In the genomic region with DNA sequence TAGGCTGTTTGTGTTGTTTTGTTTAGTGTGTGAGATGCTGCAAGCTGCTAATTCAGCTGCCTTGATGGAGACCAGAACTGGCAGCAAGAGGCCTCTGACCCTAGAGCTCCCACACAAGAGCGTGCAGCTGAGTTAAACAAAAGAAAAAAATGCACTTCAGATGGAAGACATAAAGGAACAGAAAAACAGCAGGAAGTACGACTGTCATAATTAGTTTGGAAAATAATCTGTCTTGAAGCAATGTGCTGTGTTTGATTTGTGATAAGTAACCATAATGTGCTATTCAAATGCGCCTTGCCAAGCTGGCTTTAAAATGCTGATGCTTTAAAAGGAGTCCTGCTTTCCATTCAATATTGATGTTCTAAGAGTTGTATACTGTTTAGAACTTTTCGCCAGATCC, we compare ENCODE assay signal across 15 mouse cellular contexts.
DNase-seq lines count a peak whose midpoint lies in the region; ATAC-seq lines count a peak whose summit lies in the region.
"Had no signal": no experiment of that assay in that cellular context is flagged by ENCODE, and none has a peak within 500 bp of the region (broad histone marks: within the 10 kb centered on the region; RNA-seq: fewer than 3 reads in every experiment).

No protein-coding gene starts in this region.

- 38% methylated on average over 4 of the region's 4 CpGs for WGBS in lung, embryonic 15.5 days
- 34% methylated on average over 4 of the region's 4 CpGs for WGBS in embryonic facial prominence, embryonic 10.5 days
- 52% methylated on average over 4 of the region's 4 CpGs for WGBS in limb, embryonic 10.5 days

- no peaks in the 10 kb centered on the region for H3K27me3 ChIP-seq in lung, embryonic 15.5 days
- H3K27me3 ChIP-seq in embryonic facial prominence, embryonic 10.5 days (replicated peaks; ENCODE audit: low read depth, poor library complexity, severe bottlenecking) = no peaks in the 10 kb centered on the region
- no peaks in the 10 kb centered on the region for H3K27me3 ChIP-seq in limb, embryonic 10.5 days (ENCODE audit: low read depth, poor library complexity, severe bottlenecking)
- H3K27me3 ChIP-seq: kidney, embryonic 15.5 days had no signal

- H3K4me3 ChIP-seq in lung, embryonic 15.5 days = no peak overlapping the region
- no peak overlapping the region for H3K4me3 ChIP-seq in embryonic facial prominence, embryonic 10.5 days
- no peak overlapping the region for H3K4me3 ChIP-seq in limb, embryonic 10.5 days
- H3K4me3 ChIP-seq: gastrocnemius, adult 2 months; heart, embryonic 10.5 days; kidney, embryonic 15.5 days had no signal

- no peak overlapping the region for H3K9ac ChIP-seq in lung, embryonic 15.5 days
- H3K9ac ChIP-seq: kidney, embryonic 15.5 days had no signal

- no peaks in the 10 kb centered on the region for H3K36me3 ChIP-seq in lung, embryonic 15.5 days
- no peaks in the 10 kb centered on the region; the same call in 1 of the 2 replicates for H3K36me3 ChIP-seq in embryonic facial prominence, embryonic 10.5 days (replicated peaks)
- 0 out of 2 replicates have a peak, but pooled peaks cover 4% of the 10 kb centered on the region for H3K36me3 ChIP-seq in limb, embryonic 10.5 days
- H3K36me3 ChIP-seq: heart, embryonic 10.5 days had no signal

- ATAC-seq in lung, embryonic 15.5 days (ENCODE audit: borderline replicate concordance, extremely low read depth, low FRiP score, low TSS enrichment) = peak; percentile 74; the same call in 1 of the 2 replicates

- H3K4me1 ChIP-seq in lung, embryonic 15.5 days = peaks cover 9% of the 10 kb centered on the region; the same call in 1 of the 2 replicates
- peaks cover 32% of the 10 kb centered on the region for H3K4me1 ChIP-seq in embryonic facial prominence, embryonic 10.5 days
- peaks cover 47% of the 10 kb centered on the region for H3K4me1 ChIP-seq in limb, embryonic 10.5 days
- H3K4me1 ChIP-seq: heart, embryonic 10.5 days had no signal

- no peaks in the 10 kb centered on the region for H3K9me3 ChIP-seq in lung, embryonic 15.5 days
- H3K9me3 ChIP-seq in embryonic facial prominence, embryonic 10.5 days = no peaks in the 10 kb centered on the region
- H3K9me3 ChIP-seq in limb, embryonic 10.5 days (replicated peaks) = no peaks in the 10 kb centered on the region
- H3K9me3 ChIP-seq: heart, embryonic 10.5 days; kidney, embryonic 15.5 days had no signal

- H3K4me2 ChIP-seq in lung, embryonic 15.5 days = no peak overlapping the region
- H3K4me2 ChIP-seq: kidney, embryonic 15.5 days had no signal

- DNase-seq in lung, postnatal 36 days = no peak
- DNase-seq in Muller cell, postnatal 12 days (ENCODE audit: inconsistent ontology term) = peak; percentile 75
- DNase-seq in embryonic facial prominence, embryonic 10.5 days (ENCODE audit: low spot score) = peak; percentile 32
- DNase-seq in limb, embryonic 10.5 days (ENCODE audit: low spot score) = no peak
- no peak for DNase-seq in frontal cortex, postnatal 36 days (ENCODE audit: low spot score in 2 of 2)
- DNase-seq in right cerebral cortex, postnatal 36 days (ENCODE audit: low spot score in 2 of 2) = no peak
- DNase-seq: adrenal gland, postnatal 10 days; cerebellum, postnatal 14 days; gastrocnemius, adult 2 months; heart, postnatal 36 days; lung, adult 2 months; right cerebral cortex, postnatal 4 days had no signal

- H3K27ac ChIP-seq in lung, embryonic 15.5 days = peak overlapping the region; percentile 69
- peak overlapping the region; percentile 61; the same call in 1 of the 2 replicates for H3K27ac ChIP-seq in embryonic facial prominence, embryonic 10.5 days (replicated peaks)
- peak overlapping the region; percentile 58; the same call in 1 of the 2 replicates for H3K27ac ChIP-seq in limb, embryonic 10.5 days
- H3K27ac ChIP-seq: gastrocnemius, adult 2 months; heart, embryonic 10.5 days; kidney, embryonic 15.5 days had no signal

Comparison
In these comparisons a context has a peak if more than half of its experiments do, and no peak if none do; other contexts are left out.
1. DNase-seq: peak in Muller cell, postnatal 12 days (single experiment) and embryonic facial prominence, embryonic 10.5 days (single experiment); none in lung, postnatal 36 days (single experiment), limb, embryonic 10.5 days (single experiment), frontal cortex, postnatal 36 days (0 of 2) and right cerebral cortex, postnatal 36 days (0 of 2).
2. Peak in every context shown above with its lines, with median percentiles within 50 percentile points of each other: H3K27ac ChIP-seq.